Mouse (Mus musculus) liver, embryonic 14.5 days (tissue): ENCODE measurements around the gene Ly6g5c. TPM values are rescaled to one million over a fixed set of nuclear protein-coding genes. Genes with fewer than 3 reads are reported as not detected.

Experiments
- ATAC-seq: fragments of 200-750 bp; cut with Nextera tagmentation; 2 replicates; pipeline ENCODE4 v1.8.0; 2017; ENCODE audit warnings: moderate number of reproducible peaks, mild to moderate bottlenecking, moderate library complexity; ENCODE audit not compliant: insufficient read depth
- DNase-seq, 3 experiments: peaks; one replicate each; pipeline ENCODE4 v3.0.0-alpha.2; 2012 to 2013; ENCODE audit warnings: low read depth in 3 of 3, low spot score in 3 of 3
- H3K27ac ChIP-seq: fragments of 300-500 bp; sonication (generic); 2 replicates; pipeline ENCODE4 v1.5.1; 2014; ENCODE audit warnings: moderate library complexity, mild to moderate bottlenecking, control low read depth, inconsistent platforms
- H3K27me3 ChIP-seq: fragments of 300-500 bp; sonication (generic); 2 replicates; pipeline ENCODE4 v1.6.1; 2014; ENCODE audit warnings: mild to moderate bottlenecking, low read length, moderate library complexity; ENCODE audit not compliant: control insufficient read depth, insufficient read depth
- H3K36me3 ChIP-seq: fragments of 300-500 bp; sonication (generic); replicated peaks from 2 replicates; pipeline ENCODE4 v1.6.1; 2014; ENCODE audit warnings: low read depth; ENCODE audit not compliant: control insufficient read depth, insufficient read depth
- H3K4me1 ChIP-seq, 2 experiments: fragments of 200-500 bp in 1 of 2; fragments of 300-500 bp in 1 of 2; sonication (generic) in 1 of 2; replicated peaks; 2 replicates each; pipeline ENCODE4 v1.6.1; 2012 to 2014; ENCODE audit warnings: antibody characterized with exemption in 1 of 2, inconsistent platforms in 1 of 2, low read length in 1 of 2; ENCODE audit not compliant: control insufficient read depth in 2 of 2, insufficient read depth in 2 of 2
- H3K4me2 ChIP-seq: fragments of 300-500 bp; sonication (generic); 2 replicates; pipeline ENCODE4 v1.6.1; 2014; ENCODE audit warnings: low read depth, mild to moderate bottlenecking, control low read depth, moderate library complexity
- H3K4me3 ChIP-seq, 2 experiments: fragments of 200-500 bp in 1 of 2; fragments of 300-500 bp in 1 of 2; sonication (generic) in 1 of 2; 2 replicates each; pipeline ENCODE4 v1.5.1; 2012 to 2014; ENCODE audit warnings: low read depth in 2 of 2, low read length in 2 of 2, mild to moderate bottlenecking in 2 of 2, control low read depth in 1 of 2, inconsistent platforms in 1 of 2, moderate library complexity in 1 of 2; ENCODE audit not compliant: insufficient read depth in 1 of 2
- H3K9ac ChIP-seq: fragments of 300-500 bp; sonication (generic); replicated peaks from 2 replicates; pipeline ENCODE4 v1.6.1; 2014; ENCODE audit warnings: mild to moderate bottlenecking, control low read depth, moderate library complexity
- H3K9me3 ChIP-seq: fragments of 300-500 bp; sonication (generic); 2 replicates; pipeline ENCODE4 v1.6.1; 2016; ENCODE audit warnings: low read length, mixed read lengths; ENCODE audit not compliant: control insufficient read depth
- CTCF ChIP-seq: IDR thresholded peaks from 2 replicates; pipeline ENCODE4 v1.5.1; 2016; ENCODE audit warnings: antibody characterized with exemption, low read depth, control low read depth
- EP300 ChIP-seq: IDR thresholded peaks from 2 replicates; pipeline ENCODE4 v1.6.1; 2016; ENCODE audit warnings: antibody characterized with exemption, low read depth
- WGBS: fragments of 180-500 bp; shearing (Covaris S2); extraction: QIAGEN DNeasy Blood & Tissue Kit; methylation state at CpG from one replicate; pipeline ENCODE4 v1.1.7; 2014; ENCODE audit not compliant: insufficient replicate concordance; 5-methylcytosine and 5-hydroxymethylcytosine counted together
- polyA plus RNA-seq, 2 experiments: library from polyadenylated mRNA; depleted of rRNA in 1 of 2; stranded (reverse) in 1 of 2; unstranded in 1 of 2; fragments of >200 nt; fragmentation: Nextera tagmentation in 1 of 2; extraction: Ambion mirVana in 1 of 2; gene quantifications; 2 replicates each; pipeline versions ENCODE4 v1.2.1 to v1.2.3; 2012 to 2014

Ly6g5c gene
- polyA plus RNA-seq, 2 experiments, result not detected

DNA sequence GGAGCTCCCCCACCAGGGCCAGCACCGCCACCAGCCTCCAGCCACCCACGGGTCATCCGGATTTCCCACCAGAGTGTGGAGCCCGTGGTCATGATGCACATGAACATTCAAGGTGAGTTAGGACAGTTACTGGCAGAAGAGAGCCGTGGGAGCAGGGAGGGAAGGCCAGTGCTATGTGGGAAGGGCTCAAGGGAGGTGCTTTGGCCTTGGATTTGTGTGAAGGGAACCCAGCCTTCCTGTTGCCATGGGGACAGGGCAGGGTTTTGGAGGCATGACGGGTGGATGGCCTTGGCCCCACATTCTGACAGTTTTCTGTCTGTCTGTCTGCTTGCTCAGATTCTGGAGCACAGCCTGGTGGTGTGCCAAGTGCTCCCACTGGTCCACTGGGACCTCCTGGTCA is 33.9 kb downstream of the Ly6g5c start:
- ATAC-seq (no peak), DNase-seq (no peak)
- H3K9ac ChIP-seq, result no peak overlapping the region
- no peak overlapping the region for H3K4me2 ChIP-seq
- H3K4me3 ChIP-seq, result no peak overlapping the region
- no peaks in the 10 kb centered on the region for H3K9me3 ChIP-seq
- no peaks in the 10 kb centered on the region for H3K27me3 ChIP-seq
- peaks cover 86% of the 10 kb centered on the region for H3K36me3 ChIP-seq
- no peak overlapping the region for H3K27ac ChIP-seq
- 71% methylated on average over 6 of the region's 6 CpGs for WGBS
- TF ChIP-seq CTCF (no peak), EP300 (no peak)
- peaks cover under 1 to 4% of the 10 kb centered on the region in 2 experiments; a peak in 3 of 4 replicates for H3K4me1 ChIP-seq

DNA sequence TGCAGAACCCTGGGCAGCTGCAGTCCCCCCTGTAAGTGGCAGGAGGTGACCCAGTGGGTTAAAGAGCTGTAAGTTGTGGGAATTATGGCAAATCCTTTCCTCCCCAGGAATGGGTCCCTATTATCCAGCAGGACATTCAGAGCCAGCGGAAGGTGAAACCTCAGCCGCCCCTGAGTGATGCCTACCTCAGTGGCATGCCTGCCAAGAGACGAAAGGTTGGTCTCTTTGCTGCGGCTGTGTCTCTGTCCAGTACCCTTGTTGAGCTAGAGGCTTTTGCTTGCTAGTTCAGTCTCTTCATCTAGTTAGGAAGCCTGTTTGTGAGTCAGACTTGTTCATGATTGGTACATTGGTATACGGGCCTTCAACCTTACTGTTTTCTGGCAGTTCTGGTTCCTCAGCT is 38.1 kb downstream of the Ly6g5c start:
- H3K27me3 ChIP-seq, result no peaks in the 10 kb centered on the region
- ATAC-seq (no peak), DNase-seq (no peak)
- no peaks in the 10 kb centered on the region for H3K4me1 ChIP-seq
- no peak overlapping the region for H3K9ac ChIP-seq
- no peaks in the 10 kb centered on the region for H3K9me3 ChIP-seq
- no peak overlapping the region for H3K4me2 ChIP-seq
- no peak overlapping the region for H3K4me3 ChIP-seq
- TF ChIP-seq CTCF, result no peak
- TF ChIP-seq EP300, result no peak
- H3K36me3 ChIP-seq, result peaks cover 82% of the 10 kb centered on the region
- 78% methylated on average over 5 of the region's 5 CpGs for WGBS
- H3K27ac ChIP-seq, result no peak overlapping the region

DNA sequence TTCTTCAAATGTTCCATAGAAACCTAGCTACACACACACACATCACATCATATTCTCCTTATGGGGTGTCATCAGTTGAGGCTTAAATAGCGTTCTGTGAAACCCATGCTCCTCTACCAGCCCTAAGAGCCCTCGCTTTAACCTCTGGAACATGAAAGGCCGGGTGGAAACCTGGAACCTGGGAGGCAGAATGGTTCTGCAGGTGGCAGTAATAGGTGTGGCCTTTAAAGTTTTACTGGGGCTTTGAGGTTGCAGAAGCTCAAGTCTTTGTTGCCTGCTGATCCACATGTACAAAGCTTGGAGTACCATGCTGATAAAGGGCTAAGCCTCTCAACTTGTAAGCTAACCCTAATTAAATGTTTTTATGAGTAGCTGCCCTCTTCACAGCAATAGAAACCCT is 39.3 kb downstream of the Ly6g5c start:
- no peak overlapping the region for H3K9ac ChIP-seq
- ATAC-seq (no peak), DNase-seq (no peak)
- H3K4me1 ChIP-seq, result no peaks in the 10 kb centered on the region
- no peak overlapping the region for H3K4me2 ChIP-seq
- H3K36me3 ChIP-seq, result peaks cover 82% of the 10 kb centered on the region
- no peak overlapping the region for H3K27ac ChIP-seq
- no peak overlapping the region for H3K4me3 ChIP-seq
- no peaks in the 10 kb centered on the region for H3K27me3 ChIP-seq
- WGBS, result 67% methylated on average over 3 of the region's 3 CpGs
- H3K9me3 ChIP-seq, result no peaks in the 10 kb centered on the region
- no peak for TF ChIP-seq EP300
- no peak for TF ChIP-seq CTCF

DNA sequence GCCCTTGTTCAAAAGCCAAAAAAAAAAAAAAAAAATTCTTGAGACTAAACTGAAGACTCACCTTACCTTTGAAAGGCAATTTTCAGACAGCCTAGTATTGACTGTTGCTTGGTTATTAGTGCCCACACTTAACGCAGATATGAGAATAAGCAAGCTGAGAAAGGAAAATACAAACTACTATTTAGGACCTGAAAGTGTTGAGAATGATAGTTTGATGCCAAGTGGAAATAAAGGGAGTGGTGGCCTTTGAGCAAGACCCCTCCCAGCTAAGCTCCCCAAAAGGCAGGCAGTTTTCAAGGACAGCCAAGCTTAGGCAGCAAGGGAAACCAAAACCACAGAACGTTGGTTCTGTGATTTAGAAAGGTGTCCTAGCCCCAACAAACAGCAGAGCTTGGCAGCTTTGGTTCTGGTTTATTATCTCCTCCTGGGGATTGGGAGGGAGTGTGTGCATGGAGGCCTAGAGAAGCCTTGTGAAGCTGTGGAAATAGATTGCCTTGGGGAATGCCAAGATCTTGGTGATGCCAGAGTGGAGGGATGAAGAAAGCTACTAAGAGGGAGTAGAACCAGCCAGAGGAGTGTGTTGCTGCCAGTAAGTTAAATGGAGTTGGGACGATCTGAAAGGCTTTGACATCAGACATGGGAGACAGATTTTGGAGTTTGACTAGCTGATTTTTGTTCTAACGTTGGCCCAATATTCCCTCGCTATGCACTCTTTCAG is 40.0 kb downstream of the Ly6g5c start:
- DNase-seq (no peak), ATAC-seq (no peak)
- H3K27ac ChIP-seq, result no peak overlapping the region
- H3K36me3 ChIP-seq, result peaks cover 82% of the 10 kb centered on the region
- TF ChIP-seq EP300 (no peak), CTCF (no peak)
- no peaks in the 10 kb centered on the region for H3K9me3 ChIP-seq
- 66% methylated on average over 5 of the region's 5 CpGs for WGBS
- H3K4me3 ChIP-seq, result no peak overlapping the region
- no peak overlapping the region for H3K9ac ChIP-seq
- H3K4me1 ChIP-seq, result no peaks in the 10 kb centered on the region
- H3K27me3 ChIP-seq, result no peaks in the 10 kb centered on the region
- H3K4me2 ChIP-seq, result no peak overlapping the region

DNA sequence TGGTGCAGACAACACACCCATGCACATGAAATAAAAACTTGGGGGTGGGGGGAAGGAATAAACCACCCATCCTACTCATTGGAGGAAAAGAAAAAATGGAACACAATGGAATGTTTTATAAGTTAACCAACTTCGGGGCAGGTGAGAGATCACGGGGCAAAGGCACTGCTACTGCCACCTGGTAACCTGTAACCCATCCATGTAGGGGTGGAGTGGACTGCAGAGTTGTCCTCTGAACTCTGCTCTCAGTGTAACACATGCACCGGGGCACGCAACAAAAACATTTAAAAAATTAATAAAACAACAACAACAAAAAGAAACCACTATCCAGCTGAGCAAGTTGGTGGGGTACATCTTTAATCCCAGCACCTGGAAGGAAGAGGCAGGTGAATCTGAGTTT is 44.0 kb downstream of the Ly6g5c start:
- WGBS, result 89% methylated on average over 4 of the region's 4 CpGs
- ATAC-seq (no peak), DNase-seq (no peak)

More for the DNA sequence above, 44.0 kb downstream of the Ly6g5c start:
- Histone ChIP-seq H3K4me3 (no peak overlapping the region), H3K27me3 (no peaks in the 10 kb centered on the region), H3K9me3 (no peaks in the 10 kb centered on the region), H3K9ac (no peak overlapping the region), H3K36me3 (peaks cover 84% of the 10 kb centered on the region), H3K4me1 (no peaks in the 10 kb centered on the region), H3K27ac (no peak overlapping the region), H3K4me2 (no peak overlapping the region)
- TF ChIP-seq EP300 (no peak), CTCF (no peak)
